Mouse (Mus musculus): Measurements from ENCODE around the gene Plekho2. TPM values are rescaled to one million over a fixed set of nuclear protein-coding genes. Genes with fewer than 3 reads are reported as not detected.
A peak's percentile ranks its signal among the peaks of the same experiment; 100 is the strongest.

Gene Plekho2
- total RNA-seq, 2 experiments from 2014 or later = 13.3 to 15.3 TPM

- DNase-seq = no peak
- intact Hi-C loops (cut with DNase I) = no loop called here
Observed at GRCm38 (mm10) chr9:65536491-65536890, 43.3 kb downstream of the Plekho2 start.

GRCm38 (mm10) chr9:65535789-65536469 lies 43.9 kb downstream of the Plekho2 start:
- no peak for DNase-seq
- intact Hi-C loops (cut with DNase I) = no loop called here

- DNase-seq = no peak
Observed at GRCm38 (mm10) chr9:65535191-65535722, 44.6 kb downstream of the Plekho2 start.

GRCm38 (mm10) chr9:65534111-65534510 lies 45.7 kb downstream of the Plekho2 start:
- no peak for DNase-seq
- intact Hi-C loops (cut with DNase I) = no loop called here

More at GRCm38 (mm10) chr9:65535191-65535722, 44.6 kb downstream of the Plekho2 start:
- intact Hi-C loops (cut with DNase I) = no loop called here

GRCm38 (mm10) chr9:65532986-65533385 lies 46.9 kb downstream of the Plekho2 start:
- intact Hi-C loops (cut with DNase I) = no loop called here
- no peak for DNase-seq

GRCm38 (mm10) chr9:65531283-65531682 lies 48.6 kb downstream of the Plekho2 start:
- intact Hi-C loops (cut with DNase I) = no loop called here
- no peak for DNase-seq

GRCm38 (mm10) chr9:65529659-65530058 lies 50.2 kb downstream of the Plekho2 start:
- intact Hi-C loops (cut with DNase I) = no loop called here

GRCm38 (mm10) chr9:65528417-65529038 lies 51.3 kb downstream of the Plekho2 start:
- no peak for DNase-seq

More at GRCm38 (mm10) chr9:65529659-65530058, 50.2 kb downstream of the Plekho2 start:
- DNase-seq = no peak

GRCm38 (mm10) chr9:65525445-65526195 lies 54.2 kb downstream of the Plekho2 start:
- intact Hi-C loops (cut with DNase I) = no loop called here
- DNase-seq = no peak

More at GRCm38 (mm10) chr9:65528417-65529038, 51.3 kb downstream of the Plekho2 start:
- intact Hi-C loops (cut with DNase I) = no loop called here

- DNase-seq = peak; percentile 81 to 82
Observed at GRCm38 (mm10) chr9:65523611-65524364, 56.1 kb downstream of the Plekho2 start.

GRCm38 (mm10) chr9:65520505-65520876 lies 59.3 kb downstream of the Plekho2 start:
- no peak for DNase-seq
- intact Hi-C loops (cut with DNase I) = loop anchor here (5.0 kb wide), 1 partner anchor 147 kb away; the partner anchor contains the start of gene Oaz2

More at GRCm38 (mm10) chr9:65523611-65524364, 56.1 kb downstream of the Plekho2 start:
- intact Hi-C loops (cut with DNase I) = loop anchor here (1.0 to 5.0 kb wide), 2 partner anchors 57 to 144 kb away; partner anchors contain the start of genes Oaz2 and Plekho2

- intact Hi-C loops (cut with DNase I) = loop anchor here (5.0 kb wide), 1 partner anchor 147 kb away; the partner anchor contains the start of gene Oaz2
Observed at GRCm38 (mm10) chr9:65519807-65520504, 59.9 kb downstream of the Plekho2 start, which contains the start of gene Ankdd1a. Ankdd1a (minus strand) TSS chr9:65520193.

GRCm38 (mm10) chr9:65514851-65515261 lies 65.0 kb downstream of the Plekho2 start:
- intact Hi-C loops (cut with DNase I) = no loop called here
- DNase-seq = no peak

More at GRCm38 (mm10) chr9:65519807-65520504, 59.9 kb downstream of the Plekho2 start, which contains the start of gene Ankdd1a:
- DNase-seq = no peak

- intact Hi-C loops (cut with DNase I) = no loop called here
- DNase-seq = no peak
Observed at GRCm38 (mm10) chr9:65514431-65514830, 65.4 kb downstream of the Plekho2 start.

- intact Hi-C loops (cut with DNase I) = no loop called here
Observed at GRCm38 (mm10) chr9:65512520-65512919, 67.3 kb downstream of the Plekho2 start.

GRCm38 (mm10) chr9:65508449-65508848 lies 71.4 kb downstream of the Plekho2 start:
- DNase-seq = no peak
- intact Hi-C loops (cut with DNase I) = no loop called here

More at GRCm38 (mm10) chr9:65512520-65512919, 67.3 kb downstream of the Plekho2 start:
- no peak for DNase-seq

GRCm38 (mm10) chr9:65502721-65503505 lies 76.9 kb downstream of the Plekho2 start:
- intact Hi-C loops (cut with DNase I) = no loop called here
- no peak for DNase-seq

Measured in heart, postnatal 36 days (tissue).